Mouse (Mus musculus) embryonic facial prominence, embryonic 12.5 days (tissue): ENCODE data around the gene Vps41. TPM values are rescaled to one million over a fixed set of nuclear protein-coding genes. Genes with fewer than 3 reads are reported as not detected.

Experiments
- ATAC-seq: fragments of 200-750 bp; cut with Nextera tagmentation; 2 replicates; pipeline ENCODE4 v1.8.0; 2017; ENCODE audit not compliant: insufficient number of reproducible peaks, insufficient read depth, low FRiP score, low TSS enrichment
- H3K27ac ChIP-seq: fragments of 300-500 bp; sonication (generic); 2 replicates; pipeline ENCODE4 v1.5.1; 2016; ENCODE audit warnings: mild to moderate bottlenecking
- H3K27me3 ChIP-seq: fragments of 300-500 bp; sonication (generic); 2 replicates; pipeline ENCODE4 v1.6.1; 2016; ENCODE audit warnings: mild to moderate bottlenecking, moderate library complexity
- H3K36me3 ChIP-seq: fragments of 300-500 bp; sonication (generic); 2 replicates; pipeline ENCODE4 v1.6.1; 2016; ENCODE audit warnings: mild to moderate bottlenecking
- H3K4me1 ChIP-seq: fragments of 300-500 bp; sonication (generic); 2 replicates; pipeline ENCODE4 v1.6.1; 2016
- H3K4me2 ChIP-seq: fragments of 300-500 bp; sonication (generic); replicated peaks from 2 replicates; pipeline ENCODE4 v1.6.1; 2016; ENCODE audit warnings: mild to moderate bottlenecking, moderate library complexity
- H3K4me3 ChIP-seq: fragments of 300-500 bp; sonication (generic); 2 replicates; pipeline ENCODE4 v1.5.1; 2016; ENCODE audit warnings: mild to moderate bottlenecking
- H3K9ac ChIP-seq: fragments of 300-500 bp; sonication (generic); 2 replicates; pipeline ENCODE4 v1.6.1; 2016; ENCODE audit warnings: mild to moderate bottlenecking, moderate library complexity
- H3K9me3 ChIP-seq: fragments of 300-500 bp; sonication (generic); 2 replicates; pipeline ENCODE4 v1.6.1; 2016; ENCODE audit warnings: mild to moderate bottlenecking, moderate library complexity
- WGBS: fragments of 180-500 bp; shearing (Covaris S2); methylation state at CpG from one replicate; pipeline ENCODE4 v1.1.7; 2016; 5-methylcytosine and 5-hydroxymethylcytosine counted together
- polyA plus RNA-seq: library from polyadenylated mRNA; unstranded; fragments of >200 nt; fragmentation: Nextera tagmentation; extraction: Ambion mirVana; gene quantifications from 2 replicates; pipeline ENCODE4 v1.2.1, GENCODE M21; 2016

Vps41 gene
- polyA plus RNA-seq, 1 experiment from 2014 or later, result 78.2 TPM

- 14% methylated on average over 2 of the region's 2 CpGs for WGBS
- no peak overlapping the region for H3K9ac ChIP-seq
- no peaks in the 10 kb centered on the region for H3K36me3 ChIP-seq
- ATAC-seq, result no peak
- H3K27me3 ChIP-seq, result no peaks in the 10 kb centered on the region
- no peak overlapping the region for H3K4me3 ChIP-seq
- peaks cover 5% of the 10 kb centered on the region; the same call in 1 of the 2 replicates for H3K4me1 ChIP-seq
- H3K27ac ChIP-seq, result no peak overlapping the region
- no peaks in the 10 kb centered on the region for H3K9me3 ChIP-seq
- H3K4me2 ChIP-seq, result no peak overlapping the region
These were observed 50.8 kb downstream of the Vps41 start for GRCm38 (mm10) chr13:18767893-18768292.

DNA sequence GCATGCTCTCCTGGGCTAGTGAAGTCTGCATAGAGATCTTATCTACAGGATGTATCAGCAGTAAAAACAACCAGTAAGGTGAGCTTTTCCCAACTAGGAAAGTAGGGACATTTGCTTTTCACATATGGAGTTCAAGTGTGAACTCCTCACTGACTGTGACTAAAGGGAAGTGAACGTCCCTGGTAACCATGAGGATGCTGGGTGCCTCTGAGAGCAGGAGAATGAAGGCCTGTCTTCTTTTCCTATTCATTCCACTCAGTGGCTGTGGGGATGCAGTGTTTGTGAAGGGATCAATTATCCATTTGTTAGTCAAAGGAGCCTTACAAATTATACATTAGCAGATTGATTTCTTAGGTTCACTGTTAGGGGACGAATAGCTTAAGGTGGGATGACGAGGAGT is 51.4 kb downstream of the Vps41 start:
- H3K9me3 ChIP-seq, result no peaks in the 10 kb centered on the region
- H3K9ac ChIP-seq, result no peak overlapping the region
- H3K27ac ChIP-seq, result no peak overlapping the region
- peaks cover 5% of the 10 kb centered on the region; the same call in 1 of the 2 replicates for H3K4me1 ChIP-seq
- H3K36me3 ChIP-seq, result no peaks in the 10 kb centered on the region
- no peaks in the 10 kb centered on the region for H3K27me3 ChIP-seq
- H3K4me3 ChIP-seq, result no peak overlapping the region
- WGBS, result 40% methylated on average over 3 of the region's 3 CpGs
- ATAC-seq, result no peak
- H3K4me2 ChIP-seq, result no peak overlapping the region

- ATAC-seq, result no peak
- 96% methylated on average over 8 of the region's 8 CpGs for WGBS
- no peaks in the 10 kb centered on the region for H3K27me3 ChIP-seq
- no peak overlapping the region for H3K27ac ChIP-seq
- H3K9ac ChIP-seq, result no peak overlapping the region
- H3K4me2 ChIP-seq, result no peak overlapping the region
- no peaks in the 10 kb centered on the region for H3K36me3 ChIP-seq
- H3K4me1 ChIP-seq, result no peaks in the 10 kb centered on the region; the same call in 1 of the 2 replicates
- H3K4me3 ChIP-seq, result no peak overlapping the region
- H3K9me3 ChIP-seq, result no peaks in the 10 kb centered on the region
These were observed 56.5 kb downstream of the Vps41 start for GRCm38 (mm10) chr13:18773437-18774198.

- H3K9ac ChIP-seq, result no peak overlapping the region
- H3K4me3 ChIP-seq, result no peak overlapping the region
- no peaks in the 10 kb centered on the region for H3K27me3 ChIP-seq
- H3K9me3 ChIP-seq, result no peaks in the 10 kb centered on the region
- H3K27ac ChIP-seq, result no peak overlapping the region
- H3K4me2 ChIP-seq, result no peak overlapping the region
- ATAC-seq, result no peak
- H3K36me3 ChIP-seq, result no peaks in the 10 kb centered on the region
- 74% methylated on average over 2 of the region's 2 CpGs for WGBS
- no peaks in the 10 kb centered on the region for H3K4me1 ChIP-seq
These were observed 64.2 kb downstream of the Vps41 start for GRCm38 (mm10) chr13:18781250-18781649.

- H3K4me2 ChIP-seq, result no peak overlapping the region
- no peaks in the 10 kb centered on the region for H3K9me3 ChIP-seq
- H3K27me3 ChIP-seq, result no peaks in the 10 kb centered on the region
- no peak overlapping the region for H3K9ac ChIP-seq
- 54% methylated on average over 1 of the region's 1 CpGs for WGBS
- H3K36me3 ChIP-seq, result no peaks in the 10 kb centered on the region
- H3K27ac ChIP-seq, result no peak overlapping the region
- no peak overlapping the region for H3K4me3 ChIP-seq
- ATAC-seq, result no peak
- H3K4me1 ChIP-seq, result peaks cover 18% of the 10 kb centered on the region; the same call in 1 of the 2 replicates
These were observed 68.6 kb downstream of the Vps41 start for GRCm38 (mm10) chr13:18785702-18786101.

GRCm38 (mm10) chr13:18788040-18788439 is 71.0 kb downstream of the Vps41 start:
- H3K4me3 ChIP-seq, result no peak overlapping the region
- H3K9me3 ChIP-seq, result no peaks in the 10 kb centered on the region
- no peaks in the 10 kb centered on the region for H3K36me3 ChIP-seq
- no peak overlapping the region for H3K4me2 ChIP-seq
- H3K9ac ChIP-seq, result no peak overlapping the region
- ATAC-seq, result no peak
- peaks cover 18% of the 10 kb centered on the region; the same call in 1 of the 2 replicates for H3K4me1 ChIP-seq
- peak overlapping the region; percentile 57 for H3K27ac ChIP-seq
- no peaks in the 10 kb centered on the region for H3K27me3 ChIP-seq
- WGBS, result 92% methylated on average over 4 of the region's 4 CpGs

- Histone ChIP-seq H3K36me3 (no peaks in the 10 kb centered on the region), H3K4me2 (no peak overlapping the region), H3K4me1 (peaks cover 18% of the 10 kb centered on the region; the same call in 1 of the 2 replicates), H3K9ac (no peak overlapping the region), H3K27ac (peak overlapping the region; percentile 57), H3K9me3 (no peaks in the 10 kb centered on the region), H3K4me3 (no peak overlapping the region), H3K27me3 (no peaks in the 10 kb centered on the region)
- WGBS, result 28% methylated on average over 2 of the region's 2 CpGs
- no peak for ATAC-seq
These were observed 71.6 kb downstream of the Vps41 start for GRCm38 (mm10) chr13:18788689-18789088.

- Histone ChIP-seq H3K4me3 (no peak overlapping the region), H3K27ac (0 out of 2 replicates have a peak overlapping the region, but pooled peaks have one; percentile 23), H3K36me3 (no peaks in the 10 kb centered on the region), H3K4me1 (peaks cover 18% of the 10 kb centered on the region; the same call in 1 of the 2 replicates), H3K27me3 (no peaks in the 10 kb centered on the region), H3K9me3 (no peaks in the 10 kb centered on the region), H3K9ac (no peak overlapping the region), H3K4me2 (no peak overlapping the region)
- 0 out of 2 replicates have a peak, but pooled peaks have one; percentile 58 for ATAC-seq
- 81% methylated on average over 4 of the region's 4 CpGs for WGBS
These were observed 72.6 kb downstream of the Vps41 start for GRCm38 (mm10) chr13:18789662-18790061.

GRCm38 (mm10) chr13:18790086-18790485 is 73.0 kb downstream of the Vps41 start:
- Histone ChIP-seq H3K27ac (no peak overlapping the region), H3K9me3 (no peaks in the 10 kb centered on the region), H3K27me3 (no peaks in the 10 kb centered on the region), H3K9ac (no peak overlapping the region), H3K4me3 (no peak overlapping the region), H3K4me1 (peaks cover 18% of the 10 kb centered on the region; the same call in 1 of the 2 replicates), H3K4me2 (no peak overlapping the region), H3K36me3 (no peaks in the 10 kb centered on the region)
- 74% methylated on average over 6 of the region's 6 CpGs for WGBS
- no peak for ATAC-seq

- Histone ChIP-seq H3K4me1 (peaks cover 18% of the 10 kb centered on the region; the same call in 1 of the 2 replicates), H3K9me3 (no peaks in the 10 kb centered on the region), H3K9ac (no peak overlapping the region), H3K27ac (no peak overlapping the region), H3K4me2 (no peak overlapping the region), H3K27me3 (no peaks in the 10 kb centered on the region), H3K36me3 (no peaks in the 10 kb centered on the region), H3K4me3 (no peak overlapping the region)
- ATAC-seq, result no peak
- 52% methylated on average over 4 of the region's 4 CpGs for WGBS
These were observed 74.2 kb downstream of the Vps41 start for GRCm38 (mm10) chr13:18791314-18791713.

- H3K9ac ChIP-seq, result no peak overlapping the region
- H3K27ac ChIP-seq, result no peak overlapping the region
- H3K4me1 ChIP-seq, result peaks cover 18% of the 10 kb centered on the region; the same call in 1 of the 2 replicates
- no peaks in the 10 kb centered on the region for H3K9me3 ChIP-seq
- no peak for ATAC-seq
- 81% methylated on average over 2 of the region's 2 CpGs for WGBS
- no peaks in the 10 kb centered on the region for H3K27me3 ChIP-seq
- H3K36me3 ChIP-seq, result no peaks in the 10 kb centered on the region
- no peak overlapping the region for H3K4me2 ChIP-seq
- H3K4me3 ChIP-seq, result no peak overlapping the region
These were observed 74.6 kb downstream of the Vps41 start for GRCm38 (mm10) chr13:18791724-18792123.

DNA sequence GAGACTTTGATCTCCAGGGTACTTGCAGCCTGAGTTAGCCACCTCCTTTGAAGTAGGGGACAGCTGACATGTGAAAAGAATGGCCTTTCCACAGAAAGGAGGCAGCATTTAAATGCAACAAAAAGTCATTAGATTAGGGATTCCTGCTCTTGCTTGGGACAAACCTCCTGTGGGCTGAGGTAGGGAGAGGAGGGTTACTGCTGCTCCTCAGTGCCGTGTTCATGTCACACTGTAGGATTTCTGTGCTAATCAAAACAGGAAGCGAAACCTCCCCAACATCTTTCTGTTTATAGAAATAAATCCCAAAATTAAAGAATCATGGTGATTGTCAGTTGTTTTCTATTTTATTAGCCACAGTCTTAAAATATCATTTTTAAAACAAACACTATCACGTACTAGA is 77.4 kb downstream of the Vps41 start:
- no peak for ATAC-seq
- WGBS, result 73% methylated on average over 3 of the region's 3 CpGs
- no peak overlapping the region for H3K4me2 ChIP-seq
- H3K27ac ChIP-seq, result no peak overlapping the region
- H3K9me3 ChIP-seq, result no peaks in the 10 kb centered on the region
- no peaks in the 10 kb centered on the region for H3K36me3 ChIP-seq
- no peak overlapping the region for H3K9ac ChIP-seq
- H3K27me3 ChIP-seq, result no peaks in the 10 kb centered on the region
- peaks cover 8% of the 10 kb centered on the region; the same call in 1 of the 2 replicates for H3K4me1 ChIP-seq
- H3K4me3 ChIP-seq, result no peak overlapping the region
